Mouse (Mus musculus) MEL-GATA-1-ER (cell line): Measurements from ENCODE around the gene Gabrb1.

Experiments
- DNase-seq: peaks from one replicate; pipeline ENCODE4 v3.0.0-alpha.2; 2012; ENCODE audit warnings: low read depth; ENCODE audit errors: extremely low read depth

Gene Gabrb1

GRCm38 (mm10) chr5:71828996-71829395, 171.1 kb downstream of the Gabrb1 start:
- DNase-seq = no peak

GRCm38 (mm10) chr5:71830342-71830741, 172.4 kb downstream of the Gabrb1 start:
- no peak for DNase-seq

GRCm38 (mm10) chr5:71842241-71842640, 184.3 kb downstream of the Gabrb1 start:
- DNase-seq = no peak

GRCm38 (mm10) chr5:71898214-71898613, 240.3 kb downstream of the Gabrb1 start:
- no peak for DNase-seq

- DNase-seq = no peak
Observed at GRCm38 (mm10) chr5:71903399-71903798, 245.5 kb downstream of the Gabrb1 start.

GRCm38 (mm10) chr5:71914028-71914427, 256.1 kb downstream of the Gabrb1 start:
- DNase-seq = no peak

GRCm38 (mm10) chr5:71915711-71916110, 257.8 kb downstream of the Gabrb1 start:
- DNase-seq = no peak

- no peak for DNase-seq
Observed at GRCm38 (mm10) chr5:71917206-71917605, 259.3 kb downstream of the Gabrb1 start.

- no peak for DNase-seq
Observed at GRCm38 (mm10) chr5:71923636-71924035, 265.7 kb downstream of the Gabrb1 start.

GRCm38 (mm10) chr5:71926336-71926735, 268.4 kb downstream of the Gabrb1 start:
- DNase-seq = no peak

- no peak for DNase-seq
Observed at GRCm38 (mm10) chr5:71930036-71930435, 272.1 kb downstream of the Gabrb1 start.

- DNase-seq = no peak
Observed at GRCm38 (mm10) chr5:71951398-71951797, 293.5 kb downstream of the Gabrb1 start.

- no peak for DNase-seq
Observed at GRCm38 (mm10) chr5:71955070-71955685, 297.3 kb downstream of the Gabrb1 start.

GRCm38 (mm10) chr5:71964876-71965432, 307.0 kb downstream of the Gabrb1 start:
- no peak for DNase-seq

GRCm38 (mm10) chr5:71965529-71965928, 307.6 kb downstream of the Gabrb1 start:
- DNase-seq = no peak

GRCm38 (mm10) chr5:71970140-71970800, 312.4 kb downstream of the Gabrb1 start:
- DNase-seq = peak; percentile 2

GRCm38 (mm10) chr5:71972831-71973230, 314.9 kb downstream of the Gabrb1 start:
- no peak for DNase-seq

GRCm38 (mm10) chr5:71976133-71976532, 318.2 kb downstream of the Gabrb1 start:
- no peak for DNase-seq

- no peak for DNase-seq
Observed at GRCm38 (mm10) chr5:71976571-71977061, 318.7 kb downstream of the Gabrb1 start.

- no peak for DNase-seq
Observed at GRCm38 (mm10) chr5:71986561-71986960, 328.6 kb downstream of the Gabrb1 start.

GRCm38 (mm10) chr5:71986983-71987398, 329.1 kb downstream of the Gabrb1 start:
- no peak for DNase-seq

GRCm38 (mm10) chr5:71999466-71999865, 341.6 kb downstream of the Gabrb1 start:
- DNase-seq = no peak
